Mouse (Mus musculus) myocyte (in vitro differentiated cells): ENCODE results near the gene Mapk9.

Experiments
- CEBPB ChIP-seq: IDR thresholded peaks from 2 replicates; pipeline ENCODE4 v1.6.1; 2011; ENCODE audit warnings: mild to moderate bottlenecking, moderate library complexity; ENCODE audit not compliant: poor library complexity, insufficient read depth, severe bottlenecking
- E2F4 ChIP-seq: IDR thresholded peaks from one replicate; pipeline ENCODE4 v1.6.1; 2011; ENCODE audit warnings: mild to moderate bottlenecking, control low read depth, moderate library complexity; ENCODE audit not compliant: insufficient read depth
- MAX ChIP-seq: IDR thresholded peaks from one replicate; pipeline ENCODE4 v1.6.1; 2011; ENCODE audit warnings: low read depth, mild to moderate bottlenecking, control low read depth
- MYOD1 ChIP-seq, 3 experiments: IDR thresholded peaks; one replicate each; pipeline ENCODE4 v1.6.1; 2011; ENCODE audit warnings: control low read depth in 2 of 3, low read depth in 2 of 3, mild to moderate bottlenecking in 2 of 3, moderate library complexity in 1 of 3; ENCODE audit not compliant: insufficient read length in 2 of 3, control insufficient read depth in 1 of 3
- MYOG ChIP-seq, 3 experiments: IDR thresholded peaks; one replicate each; pipeline ENCODE4 v1.6.1; 2011; ENCODE audit warnings: control low read depth in 2 of 3, low read depth in 2 of 3, mild to moderate bottlenecking in 2 of 3; ENCODE audit not compliant: insufficient read length in 2 of 3, control insufficient read depth in 1 of 3, insufficient read depth in 1 of 3
- POLR2A ChIP-seq: IDR thresholded peaks from one replicate; pipeline ENCODE4 v1.6.1; 2011; ENCODE audit warnings: low read depth, mild to moderate bottlenecking, control low read depth, moderate library complexity; ENCODE audit not compliant: insufficient read length
- POLR2AphosphoS2 ChIP-seq: IDR thresholded peaks from one replicate; pipeline ENCODE4 v1.6.1; 2011; ENCODE audit warnings: low read depth, control low read depth; ENCODE audit not compliant: insufficient read length
- REST ChIP-seq: IDR thresholded peaks from one replicate; pipeline ENCODE4 v1.6.1; 2011; ENCODE audit warnings: mild to moderate bottlenecking, control low read depth, moderate library complexity; ENCODE audit not compliant: insufficient read depth, insufficient read length
- SRF ChIP-seq: IDR thresholded peaks from one replicate; pipeline ENCODE4 v1.6.1; 2011; ENCODE audit warnings: low read depth; ENCODE audit not compliant: control insufficient read depth, insufficient read length
- TCF12 ChIP-seq: IDR thresholded peaks from one replicate; pipeline ENCODE4 v1.6.1; 2011; ENCODE audit warnings: mild to moderate bottlenecking, control low read depth; ENCODE audit not compliant: poor library complexity, insufficient read depth, severe bottlenecking
- TCF3 ChIP-seq: IDR thresholded peaks from one replicate; pipeline ENCODE4 v1.6.1; 2011; ENCODE audit warnings: low read depth, control low read depth; ENCODE audit not compliant: insufficient read length
- USF1 ChIP-seq: IDR thresholded peaks from one replicate; pipeline ENCODE4 v1.6.1; 2011; ENCODE audit warnings: low read depth, mild to moderate bottlenecking, control low read depth, moderate library complexity

- no peak for TF ChIP-seq POLR2AphosphoS2
- TF ChIP-seq POLR2A: no peak
- TF ChIP-seq TCF12: no peak
- TF ChIP-seq CEBPB: no peak
- TF ChIP-seq REST: no peak
- no peak for TF ChIP-seq E2F4
- no peak for TF ChIP-seq MYOD1 (IDR thresholded peaks at IDR 0.05; ENCODE audit: control insufficient read depth in 1 of 3, insufficient read length in 2 of 3, low read depth in 2 of 3)
- no peak for TF ChIP-seq USF1
- TF ChIP-seq MYOG (IDR thresholded peaks at IDR 0.05; ENCODE audit: control insufficient read depth in 1 of 3, insufficient read depth in 1 of 3, insufficient read length in 2 of 3, low read depth in 2 of 3): no peak
- no peak for TF ChIP-seq MAX
- no peak for TF ChIP-seq TCF3
- TF ChIP-seq SRF: no peak
Measured at GRCm38 (mm10) chr11:49832962-49833361, 13.6 kb upstream of the Mapk9 start.
